Mouse (Mus musculus) myocyte (in vitro differentiated cells): ENCODE results near the gene Adamts6. TPM values are rescaled to one million over a fixed set of nuclear protein-coding genes. Genes with fewer than 3 reads are reported as not detected.

Experiments used
- H3K27me3 ChIP-seq: one replicate; pipeline ENCODE4 v1.6.1; 2011; ENCODE audit not compliant: control insufficient read depth, insufficient read depth, insufficient read length
- H3K36me3 ChIP-seq: one replicate; pipeline ENCODE4 v1.6.1; 2011; ENCODE audit not compliant: control insufficient read depth, insufficient read depth
- H3K4me2 ChIP-seq: one replicate; pipeline ENCODE4 v1.6.1; 2011; ENCODE audit warnings: low read depth, control low read depth
- H3K4me3 ChIP-seq: one replicate; pipeline ENCODE4 v1.5.1; 2011; ENCODE audit warnings: mild to moderate bottlenecking, control low read depth, moderate library complexity
- H3K79me2 ChIP-seq: one replicate; pipeline ENCODE4 v1.6.1; 2011; ENCODE audit not compliant: control insufficient read depth, insufficient read depth
- H3ac ChIP-seq: one replicate; pipeline ENCODE4 v1.6.1; 2011; ENCODE audit not compliant: control insufficient read depth, insufficient read length
- CEBPB ChIP-seq: IDR thresholded peaks from 2 replicates; pipeline ENCODE4 v1.6.1; 2011; ENCODE audit warnings: mild to moderate bottlenecking, moderate library complexity; ENCODE audit not compliant: poor library complexity, insufficient read depth, severe bottlenecking
- E2F4 ChIP-seq: IDR thresholded peaks from one replicate; pipeline ENCODE4 v1.6.1; 2011; ENCODE audit warnings: mild to moderate bottlenecking, control low read depth, moderate library complexity; ENCODE audit not compliant: insufficient read depth
- MAX ChIP-seq: IDR thresholded peaks from one replicate; pipeline ENCODE4 v1.6.1; 2011; ENCODE audit warnings: low read depth, mild to moderate bottlenecking, control low read depth
- MYOD1 ChIP-seq, 3 experiments: IDR thresholded peaks; one replicate each; pipeline ENCODE4 v1.6.1; 2011; ENCODE audit warnings: control low read depth in 2 of 3, low read depth in 2 of 3, mild to moderate bottlenecking in 2 of 3, moderate library complexity in 1 of 3; ENCODE audit not compliant: insufficient read length in 2 of 3, control insufficient read depth in 1 of 3
- MYOG ChIP-seq, 3 experiments: IDR thresholded peaks; one replicate each; pipeline ENCODE4 v1.6.1; 2011; ENCODE audit warnings: control low read depth in 2 of 3, low read depth in 2 of 3, mild to moderate bottlenecking in 2 of 3; ENCODE audit not compliant: insufficient read length in 2 of 3, control insufficient read depth in 1 of 3, insufficient read depth in 1 of 3
- POLR2A ChIP-seq: IDR thresholded peaks from one replicate; pipeline ENCODE4 v1.6.1; 2011; ENCODE audit warnings: low read depth, mild to moderate bottlenecking, control low read depth, moderate library complexity; ENCODE audit not compliant: insufficient read length
- POLR2AphosphoS2 ChIP-seq: IDR thresholded peaks from one replicate; pipeline ENCODE4 v1.6.1; 2011; ENCODE audit warnings: low read depth, control low read depth; ENCODE audit not compliant: insufficient read length
- REST ChIP-seq: IDR thresholded peaks from one replicate; pipeline ENCODE4 v1.6.1; 2011; ENCODE audit warnings: mild to moderate bottlenecking, control low read depth, moderate library complexity; ENCODE audit not compliant: insufficient read depth, insufficient read length
- SRF ChIP-seq: IDR thresholded peaks from one replicate; pipeline ENCODE4 v1.6.1; 2011; ENCODE audit warnings: low read depth; ENCODE audit not compliant: control insufficient read depth, insufficient read length
- TCF12 ChIP-seq: IDR thresholded peaks from one replicate; pipeline ENCODE4 v1.6.1; 2011; ENCODE audit warnings: mild to moderate bottlenecking, control low read depth; ENCODE audit not compliant: poor library complexity, insufficient read depth, severe bottlenecking
- TCF3 ChIP-seq: IDR thresholded peaks from one replicate; pipeline ENCODE4 v1.6.1; 2011; ENCODE audit warnings: low read depth, control low read depth; ENCODE audit not compliant: insufficient read length
- USF1 ChIP-seq: IDR thresholded peaks from one replicate; pipeline ENCODE4 v1.6.1; 2011; ENCODE audit warnings: low read depth, mild to moderate bottlenecking, control low read depth, moderate library complexity
- polyA plus RNA-seq: library from polyadenylated mRNA; unstranded; fragments of >200 nt; fragmentation: generic; extraction: Trizol; gene quantifications from one replicate; pipeline ENCODE4 v1.2.1, GENCODE M21; 2012; ENCODE audit warnings: missing spikeins

The Adamts6 gene
- polyA plus RNA-seq, 1 experiment, result 2.0 TPM

GRCm38 (mm10) chr13:104286336-104286735, 1.3 kb upstream of the Adamts6 start:
- H3K27me3 ChIP-seq, result no peaks in the 10 kb centered on the region
- peak overlapping the region; percentile 68 for H3K4me2 ChIP-seq
- no peaks in the 10 kb centered on the region for H3K36me3 ChIP-seq
- peaks cover 35% of the 10 kb centered on the region for H3K79me2 ChIP-seq
- peak overlapping the region; percentile 56 for H3K4me3 ChIP-seq
- TF ChIP-seq TCF12 (no peak), E2F4 (no peak)
- no peak overlapping the region for H3ac ChIP-seq

- peaks cover 41% of the 10 kb centered on the region for H3K79me2 ChIP-seq
- no peak for TF ChIP-seq REST
- TF ChIP-seq USF1, result peak; percentile 92
- peak; percentile 24 for TF ChIP-seq TCF12
- peak; percentile 68 for TF ChIP-seq POLR2A
- peak in 2 of 3 experiments; percentile 68 to 75 for TF ChIP-seq MYOD1 (IDR thresholded peaks at IDR 0.05; ENCODE audit: control insufficient read depth in 1 of 3, insufficient read length in 2 of 3, low read depth in 2 of 3)
- peak in 1 of 3 experiments; percentile 77 for TF ChIP-seq MYOG (IDR thresholded peaks at IDR 0.05; ENCODE audit: control insufficient read depth in 1 of 3, insufficient read depth in 1 of 3, insufficient read length in 2 of 3, low read depth in 2 of 3)
- no peak for TF ChIP-seq SRF
- peak; percentile 69 for TF ChIP-seq POLR2AphosphoS2
- TF ChIP-seq CEBPB, result 0 out of 2 replicates have a peak, but pooled peaks have one; percentile 21
- TF ChIP-seq MAX, result no peak
- no peak for TF ChIP-seq E2F4
- TF ChIP-seq TCF3, result no peak
- H3K36me3 ChIP-seq, result no peaks in the 10 kb centered on the region
- H3ac ChIP-seq, result no peak overlapping the region
- peak overlapping the region; percentile 56 for H3K4me3 ChIP-seq
- peak overlapping the region; percentile 68 for H3K4me2 ChIP-seq
- H3K27me3 ChIP-seq, result no peaks in the 10 kb centered on the region
Observed at GRCm38 (mm10) chr13:104286897-104287309, 732 bp upstream of the Adamts6 start.

GRCm38 (mm10) chr13:104288226-104288859, 708 bp downstream of the Adamts6 start:
- H3K27me3 ChIP-seq, result no peaks in the 10 kb centered on the region
- no peaks in the 10 kb centered on the region for H3K36me3 ChIP-seq
- no peak overlapping the region for H3ac ChIP-seq
- peak overlapping the region; percentile 68 for H3K4me2 ChIP-seq
- peaks cover 53% of the 10 kb centered on the region for H3K79me2 ChIP-seq
- peak overlapping the region; percentile 56 for H3K4me3 ChIP-seq
- no peak for TF ChIP-seq CEBPB
- no peak for TF ChIP-seq MAX
- no peak for TF ChIP-seq POLR2AphosphoS2
- no peak for TF ChIP-seq USF1
- no peak for TF ChIP-seq REST
- TF ChIP-seq TCF12, result no peak
- no peak for TF ChIP-seq E2F4
- TF ChIP-seq SRF, result no peak
- TF ChIP-seq MYOG (IDR thresholded peaks at IDR 0.05; ENCODE audit: control insufficient read depth in 1 of 3, insufficient read depth in 1 of 3, insufficient read length in 2 of 3, low read depth in 2 of 3), result no peak
- no peak for TF ChIP-seq MYOD1 (IDR thresholded peaks at IDR 0.05; ENCODE audit: control insufficient read depth in 1 of 3, insufficient read length in 2 of 3, low read depth in 2 of 3)
- TF ChIP-seq POLR2A, result no peak

GRCm38 (mm10) chr13:104289176-104289575, 1.5 kb downstream of the Adamts6 start:
- no peak for TF ChIP-seq MAX
- TF ChIP-seq POLR2A, result no peak
- TF ChIP-seq MYOD1 (IDR thresholded peaks at IDR 0.05; ENCODE audit: control insufficient read depth in 1 of 3, insufficient read length in 2 of 3, low read depth in 2 of 3), result no peak
- TF ChIP-seq MYOG (IDR thresholded peaks at IDR 0.05; ENCODE audit: control insufficient read depth in 1 of 3, insufficient read depth in 1 of 3, insufficient read length in 2 of 3, low read depth in 2 of 3), result no peak
- no peak for TF ChIP-seq POLR2AphosphoS2
- no peak for TF ChIP-seq SRF
- TF ChIP-seq USF1, result no peak
- TF ChIP-seq TCF12, result no peak
- TF ChIP-seq TCF3, result no peak
- TF ChIP-seq REST, result no peak
- no peak for TF ChIP-seq CEBPB
- no peak for TF ChIP-seq E2F4
- no peak overlapping the region for H3ac ChIP-seq
- H3K27me3 ChIP-seq, result no peaks in the 10 kb centered on the region
- no peaks in the 10 kb centered on the region for H3K36me3 ChIP-seq
- H3K4me3 ChIP-seq, result peak overlapping the region; percentile 56
- H3K4me2 ChIP-seq, result peak overlapping the region; percentile 68
- peaks cover 59% of the 10 kb centered on the region for H3K79me2 ChIP-seq

- H3ac ChIP-seq, result no peak overlapping the region
- H3K4me3 ChIP-seq, result no peak overlapping the region
- no peak for TF ChIP-seq USF1
- TF ChIP-seq MYOD1 (IDR thresholded peaks at IDR 0.05; ENCODE audit: control insufficient read depth in 1 of 3, insufficient read length in 2 of 3, low read depth in 2 of 3), result no peak
- no peak for TF ChIP-seq POLR2AphosphoS2
- TF ChIP-seq E2F4, result no peak
- H3K79me2 ChIP-seq, result peaks cover 80% of the 10 kb centered on the region
- H3K4me2 ChIP-seq, result no peak overlapping the region
- peaks cover 17% of the 10 kb centered on the region for H3K36me3 ChIP-seq
- H3K27me3 ChIP-seq, result no peaks in the 10 kb centered on the region
Observed at GRCm38 (mm10) chr13:104295472-104295871, 7.8 kb downstream of the Adamts6 start.
